Mouse (Mus musculus) liver (tissue): ENCODE data around the gene Csrp1.
A peak's percentile ranks its signal among the peaks of the same experiment; 100 is the strongest.

Experiments used
- DNase-seq: peaks from one replicate; pipeline ENCODE4 v3.0.0-alpha.2; 2020; ENCODE audit warnings: mixed read lengths

Gene Csrp1

GRCm38 (mm10) chr1:135778780-135779535, 59.1 kb downstream of the Csrp1 start, which contains the start of gene Tnni1:
Tnni1 (plus strand) TSS chr1:135779434.
- DNase-seq = peak; percentile 42

- DNase-seq = no peak
These were observed 60.8 kb downstream of the Csrp1 start for GRCm38 (mm10) chr1:135780649-135781048.

DNA sequence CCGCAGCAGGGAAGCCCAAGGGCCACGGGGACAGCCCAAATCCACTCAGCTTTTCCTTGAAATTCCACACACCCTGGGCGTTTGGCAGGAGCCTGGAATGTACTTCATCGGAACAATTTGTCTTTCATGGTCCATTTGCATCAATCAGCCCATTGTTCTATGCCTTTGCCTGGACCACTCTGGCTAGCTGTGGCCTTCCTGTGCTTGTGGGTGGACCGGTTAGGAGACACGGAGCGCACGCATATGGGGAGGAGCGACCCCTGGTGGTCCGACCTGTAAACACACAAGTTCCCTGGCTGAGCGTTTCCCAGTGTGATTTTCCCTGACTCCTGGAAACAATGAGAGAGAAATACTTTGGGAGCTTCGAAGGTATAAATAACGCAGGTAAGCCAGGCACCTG, 61.4 kb downstream of the Csrp1 start:
- peak; percentile 70 for DNase-seq

DNA sequence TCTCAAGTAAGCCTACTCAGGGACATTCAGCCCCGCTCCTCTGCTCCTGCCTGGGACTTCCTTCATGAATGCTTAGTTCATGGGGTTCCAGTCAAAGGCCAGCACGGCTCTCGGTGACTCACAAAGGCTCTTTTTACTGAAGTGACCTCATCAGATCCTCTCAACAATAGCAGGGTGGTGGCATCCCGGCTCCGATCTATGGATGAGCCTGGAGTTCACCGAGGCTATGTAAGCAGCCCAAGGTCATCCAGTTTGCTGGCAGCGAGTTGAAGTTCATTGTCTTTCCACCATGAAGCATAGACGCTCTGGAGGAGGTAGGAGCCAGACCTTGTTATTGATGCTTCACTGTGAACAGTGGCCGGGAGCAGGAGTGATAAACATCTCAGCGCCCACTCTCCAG, 63.0 kb downstream of the Csrp1 start:
- DNase-seq = no peak

- DNase-seq = peak; percentile 82
These were observed 67.9 kb downstream of the Csrp1 start for GRCm38 (mm10) chr1:135787799-135788198.

- peak; percentile 50 for DNase-seq
These were observed 68.8 kb downstream of the Csrp1 start for GRCm38 (mm10) chr1:135788708-135789107.

DNA sequence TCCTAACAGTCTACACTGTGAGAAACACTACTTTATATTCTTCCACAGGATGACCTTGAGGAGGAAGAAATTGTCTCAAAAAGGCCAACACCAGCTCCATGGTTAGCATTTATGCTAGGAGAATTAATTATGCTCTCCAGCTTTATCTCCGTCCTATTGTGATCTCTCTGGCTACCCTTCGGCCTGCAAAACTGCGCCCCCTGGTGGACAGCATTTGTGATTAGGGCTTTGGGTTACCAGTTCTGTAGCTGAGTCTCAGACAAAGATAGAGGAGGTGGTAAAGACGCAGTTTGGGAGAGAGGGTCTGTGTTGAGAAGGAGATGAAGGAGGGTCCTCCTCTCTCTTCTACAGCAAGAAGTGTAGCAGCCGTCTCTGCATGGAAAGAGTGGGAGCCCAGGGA, 70.0 kb downstream of the Csrp1 start:
- peak; percentile 83 for DNase-seq

GRCm38 (mm10) chr1:135792143-135792939, 72.5 kb downstream of the Csrp1 start:
- no peak for DNase-seq

DNA sequence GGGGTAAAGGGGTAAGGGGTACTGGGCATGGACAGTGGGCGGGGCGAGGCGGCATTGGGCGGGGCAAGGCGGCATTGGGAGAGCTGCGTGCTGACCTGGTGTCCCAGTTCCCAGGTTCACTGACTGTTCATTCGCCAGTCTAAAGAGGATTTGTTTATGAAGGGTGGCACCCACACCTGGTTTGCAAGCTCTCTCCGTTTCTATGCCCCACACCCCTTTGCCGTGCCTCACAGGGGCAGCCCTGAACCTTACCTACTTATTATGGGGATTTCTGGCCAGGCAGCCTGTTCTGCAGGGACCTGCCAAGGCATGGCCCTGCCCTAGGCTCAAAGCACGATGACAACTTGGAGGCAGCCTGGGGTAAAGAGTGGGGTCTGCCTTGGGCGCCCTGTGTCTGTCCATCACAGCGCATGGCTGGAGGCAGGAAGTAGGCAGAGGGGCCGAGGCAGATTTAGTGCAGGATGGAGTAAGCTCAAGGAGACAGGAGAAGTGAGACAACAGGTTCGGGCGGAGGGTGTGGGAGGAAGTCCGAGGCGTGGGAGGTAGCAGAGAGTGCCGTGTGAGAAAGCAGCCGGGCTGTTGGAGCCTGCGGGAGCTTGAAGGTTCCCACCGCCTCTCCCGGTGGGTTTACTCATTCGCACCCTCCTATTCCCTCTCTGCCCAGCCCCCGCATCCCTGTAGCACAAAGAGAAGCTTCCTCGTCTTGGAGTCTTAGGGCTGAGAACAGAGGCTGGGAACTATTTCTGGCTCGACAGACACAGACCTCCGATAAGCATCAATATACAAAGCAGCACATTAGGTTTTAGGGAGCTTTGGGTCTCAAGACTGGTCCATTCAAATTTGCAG, 73.7 kb downstream of the Csrp1 start:
- peak; percentile 27 for DNase-seq

GRCm38 (mm10) chr1:135794216-135795134, 74.6 kb downstream of the Csrp1 start:
- no peak for DNase-seq

GRCm38 (mm10) chr1:135798492-135798891, 78.6 kb downstream of the Csrp1 start:
- no peak for DNase-seq

DNA sequence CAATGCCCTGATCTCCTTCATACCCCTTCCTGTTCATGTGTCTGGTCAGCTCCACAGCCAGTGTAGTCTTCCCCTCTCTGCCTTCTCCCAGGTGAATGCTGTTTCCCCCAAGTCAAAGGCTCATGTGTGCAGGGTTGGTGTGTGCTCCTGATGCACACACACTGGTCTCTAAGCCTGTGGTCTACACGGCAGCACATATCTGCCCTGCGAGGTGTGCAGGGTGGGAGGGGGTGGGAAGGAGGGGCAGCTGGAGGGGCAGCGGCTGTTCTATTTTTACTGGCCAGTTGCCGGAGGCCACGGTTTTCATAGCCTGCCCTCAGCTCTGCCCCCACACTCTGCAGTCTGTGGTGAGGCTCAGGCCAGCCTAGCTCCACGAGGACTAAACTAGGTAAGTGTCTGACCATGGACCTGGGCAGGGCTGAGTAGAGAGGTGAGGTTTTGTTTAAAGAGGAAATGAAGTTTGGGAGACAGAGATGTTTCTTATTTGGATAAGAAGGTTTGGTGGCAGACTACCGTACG, 79.3 kb downstream of the Csrp1 start:
- no peak for DNase-seq

- DNase-seq = peak; percentile 59
These were observed 80.5 kb downstream of the Csrp1 start for GRCm38 (mm10) chr1:135800192-135800950.
